Mouse (Mus musculus): ENCODE measurements around the gene Necab3.

- no peak for TF ChIP-seq CTCF (IDR thresholded peaks at IDR 0.05; ENCODE audit: low read depth, low read length)
- TF ChIP-seq GATA1 (IDR thresholded peaks at IDR 0.05; ENCODE audit: borderline replicate concordance, low read length), result no peak
- no peak for TF ChIP-seq POLR2AphosphoS5 (IDR thresholded peaks at IDR 0.05; ENCODE audit: insufficient replicate concordance, low read depth, low read length)
- TF ChIP-seq TAL1 (conservative IDR thresholded peaks at IDR 0.05; ENCODE audit: low read depth, low read length), result no peak
These were observed 51.6 kb downstream of the Necab3 start for GRCm38 (mm10) chr2:154507076-154507475.
